Mouse (Mus musculus): ENCODE measurements around the gene Olfr750.
A peak's percentile ranks its signal among the peaks of the same experiment; 100 is the strongest.
"Not testable (repeated sequence)": the region's sequence is repeated elsewhere in the genome, so short reads cannot be mapped to it uniquely, and the experiment has no call there.

Olfr750 gene

GRCm38 (mm10) chr14:51074335-51074734 lies at the start of gene Olfr750:
TSS of gene Olfr750 (minus strand) at chr14:51074435.
- DNase-seq (ENCODE audit: low read depth): no peak

GRCm38 (mm10) chr14:51113916-51114560 lies 39.8 kb upstream of the Olfr750 start, which contains the start of gene Eddm3b:
TSS of gene Eddm3b (plus strand) at chr14:51114426.
- DNase-seq (ENCODE audit: low read depth): no peak

- DNase-seq (ENCODE audit: low read depth): no peak
Measured at GRCm38 (mm10) chr14:51113476-51113875, 39.2 kb upstream of the Olfr750 start.

- DNase-seq (ENCODE audit: low read depth): no peak
Measured at GRCm38 (mm10) chr14:51111966-51112365, 37.7 kb upstream of the Olfr750 start.

- no peak for DNase-seq (ENCODE audit: low read depth)
Measured at GRCm38 (mm10) chr14:51106449-51106967, 32.3 kb upstream of the Olfr750 start.

GRCm38 (mm10) chr14:51104366-51104765 lies 30.1 kb upstream of the Olfr750 start:
- DNase-seq (ENCODE audit: low read depth): no peak

- DNase-seq (ENCODE audit: low read depth): peak; percentile 66
Measured at GRCm38 (mm10) chr14:51103217-51103616, 29.0 kb upstream of the Olfr750 start.

GRCm38 (mm10) chr14:51101284-51101683 lies 27.0 kb upstream of the Olfr750 start:
- no peak for DNase-seq (ENCODE audit: low read depth)

GRCm38 (mm10) chr14:51098921-51099320 lies 24.7 kb upstream of the Olfr750 start:
- no peak for DNase-seq (ENCODE audit: low read depth)

GRCm38 (mm10) chr14:51098300-51098699 lies 24.1 kb upstream of the Olfr750 start:
- not testable (repeated sequence) for DNase-seq (ENCODE audit: low read depth)

- no peak for DNase-seq (ENCODE audit: low read depth)
Measured at GRCm38 (mm10) chr14:51095736-51096524, 21.7 kb upstream of the Olfr750 start.

- no peak for DNase-seq (ENCODE audit: low read depth)
Measured at GRCm38 (mm10) chr14:51094921-51095320, 20.7 kb upstream of the Olfr750 start.

GRCm38 (mm10) chr14:51094096-51094875 lies 20.1 kb upstream of the Olfr750 start:
- DNase-seq (ENCODE audit: low read depth): no peak

GRCm38 (mm10) chr14:51093496-51093895 lies 19.3 kb upstream of the Olfr750 start:
- no peak for DNase-seq (ENCODE audit: low read depth)

GRCm38 (mm10) chr14:51092073-51092620 lies 17.9 kb upstream of the Olfr750 start:
- no peak for DNase-seq (ENCODE audit: low read depth)

GRCm38 (mm10) chr14:51090921-51091900 lies 17.0 kb upstream of the Olfr750 start, which contains the start of the genes Rnase4 and Ang:
TSS of gene Rnase4 (plus strand) at chr14:51091077.
TSS of gene Ang (plus strand) at chr14:51091150.
- no peak for DNase-seq (ENCODE audit: low read depth)

GRCm38 (mm10) chr14:51090077-51090781 lies 16.0 kb upstream of the Olfr750 start:
- DNase-seq (ENCODE audit: low read depth): peak; percentile 74

GRCm38 (mm10) chr14:51089674-51090076 lies 15.4 kb upstream of the Olfr750 start:
- DNase-seq (ENCODE audit: low read depth): no peak

GRCm38 (mm10) chr14:51088970-51089673 lies 14.9 kb upstream of the Olfr750 start:
- peak; percentile 98 for DNase-seq (ENCODE audit: low read depth)
